Mouse (Mus musculus): ENCODE measurements at regions not wholly inside any gene's neighbourhood (a gene's known extent, or its start where the extent isn't known, plus 50 kb on each side); places are given as distances from the start of the nearest gene placed in this dataset.
A peak's percentile ranks its signal among the peaks of the same experiment; 100 is the strongest.

DNA sequence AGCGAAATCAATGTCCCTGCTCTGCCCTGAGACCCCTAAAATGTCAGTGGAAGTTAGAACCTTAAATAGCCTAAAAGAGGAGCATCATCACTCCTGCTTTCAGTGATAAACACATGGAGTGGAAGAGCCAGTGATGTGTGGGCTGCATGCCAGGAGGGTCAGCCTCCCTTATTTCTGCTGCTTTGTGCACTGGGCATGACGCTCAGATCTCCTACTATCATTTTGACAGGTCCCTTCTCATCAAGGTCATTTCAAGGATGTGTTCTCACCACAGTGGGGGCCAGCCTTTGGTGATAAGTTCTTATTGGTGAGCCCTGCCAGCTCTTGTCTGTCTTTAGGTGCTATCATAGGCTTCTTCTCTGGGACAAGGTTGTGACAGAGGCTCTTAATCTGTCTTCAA, 215.5 kb upstream of the Dynlrb2 start:
- DNase-seq = no peak

DNA sequence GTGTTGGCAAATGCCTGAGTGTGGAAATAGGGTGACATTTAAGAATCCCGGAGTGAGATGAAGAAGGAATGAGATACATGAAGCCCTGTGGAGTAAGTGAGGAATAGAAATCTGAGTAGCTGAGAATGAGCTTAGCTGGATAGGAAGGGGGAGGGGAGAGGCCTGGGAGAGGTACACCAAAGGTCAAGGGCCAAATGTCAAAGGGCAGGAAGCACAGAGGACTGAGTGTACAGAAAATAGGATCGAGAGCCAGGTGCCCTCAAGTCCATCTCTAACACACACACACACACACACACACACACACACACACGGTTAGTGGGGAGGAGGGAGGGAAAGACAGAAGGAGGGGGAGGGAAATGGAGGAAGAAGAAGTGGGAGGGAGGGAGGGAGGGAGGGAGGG, 220.8 kb upstream of the Dynlrb2 start:
- no peak for DNase-seq

DNA sequence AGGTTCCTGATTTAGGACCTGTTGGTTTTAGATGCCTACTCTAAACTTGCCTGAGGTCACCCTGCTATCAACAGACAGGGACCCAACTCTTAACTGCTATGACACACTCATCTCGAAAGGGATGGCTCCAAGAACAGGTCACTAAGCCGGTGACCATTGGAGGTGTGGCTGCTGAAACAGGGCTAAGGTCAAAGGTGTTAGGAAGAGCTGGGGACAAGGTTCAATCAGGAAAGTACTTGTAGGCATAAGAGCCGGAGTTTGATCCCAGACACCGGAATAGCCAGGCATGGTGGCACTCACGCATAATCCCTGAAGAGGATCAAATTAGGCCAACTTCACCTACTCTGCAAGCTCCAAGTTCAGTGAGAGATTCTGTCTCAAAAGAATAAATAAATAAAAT, 222.4 kb upstream of the Dynlrb2 start:
- no peak for DNase-seq

DNA sequence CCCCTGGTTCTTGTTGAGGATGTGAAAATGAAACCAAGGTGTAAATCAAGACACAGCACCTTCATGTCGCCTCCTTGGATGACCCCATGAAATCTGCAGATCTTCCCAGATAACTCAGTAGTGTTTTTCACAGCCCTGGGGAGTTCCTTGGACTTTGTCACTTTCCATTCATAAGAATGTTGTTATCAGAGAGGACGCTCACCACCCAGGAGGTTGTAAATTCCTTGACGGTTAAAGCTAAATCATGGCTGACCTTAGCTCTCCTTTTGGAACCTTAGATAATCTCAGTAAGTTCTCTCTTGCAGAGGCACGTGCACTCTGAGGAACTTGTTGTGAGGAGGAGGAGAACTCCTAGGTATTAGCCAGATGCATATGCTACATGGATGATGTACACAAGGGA, 229.8 kb upstream of the Dynlrb2 start:
- DNase-seq = no peak

DNA sequence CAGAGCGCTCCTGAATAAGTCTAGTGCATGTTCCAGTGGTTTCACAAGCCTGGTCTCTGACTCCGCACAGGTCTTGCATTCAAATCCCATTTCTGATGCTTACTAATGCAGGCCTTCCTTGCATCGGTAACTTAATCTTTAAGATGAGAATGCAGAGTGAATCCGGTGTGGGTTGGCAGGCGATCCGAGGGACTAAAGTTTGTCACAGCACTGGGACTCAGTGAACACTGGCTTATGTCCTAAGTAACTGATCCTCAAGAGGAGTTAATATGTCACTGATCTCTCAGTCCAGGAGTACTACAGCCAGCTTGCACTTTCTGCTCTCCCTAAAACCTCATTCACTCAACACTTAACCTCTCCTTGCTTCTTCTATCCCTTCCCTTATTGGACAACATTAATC, 233.5 kb upstream of the Dynlrb2 start:
- peak; percentile 12 for DNase-seq

DNA sequence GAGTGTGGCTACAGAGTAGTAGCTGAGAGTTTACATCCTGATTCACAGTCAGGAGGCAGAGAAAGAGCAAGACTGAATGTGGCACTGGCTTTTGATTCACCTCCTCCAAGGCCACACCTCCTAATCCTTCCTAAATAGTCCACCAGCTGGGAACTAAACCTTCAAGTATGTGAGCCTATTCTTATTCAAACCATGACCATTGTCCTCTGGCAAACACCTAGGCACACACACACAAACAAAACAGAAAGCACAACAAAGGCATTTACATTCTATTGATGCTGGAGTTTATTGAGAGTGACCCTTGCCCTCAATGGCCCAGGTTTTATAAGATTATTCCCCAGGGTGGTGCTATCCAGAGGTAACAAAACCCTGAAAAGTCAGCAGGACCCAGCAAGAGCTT, 235.4 kb upstream of the Dynlrb2 start:
- no peak for DNase-seq

DNA sequence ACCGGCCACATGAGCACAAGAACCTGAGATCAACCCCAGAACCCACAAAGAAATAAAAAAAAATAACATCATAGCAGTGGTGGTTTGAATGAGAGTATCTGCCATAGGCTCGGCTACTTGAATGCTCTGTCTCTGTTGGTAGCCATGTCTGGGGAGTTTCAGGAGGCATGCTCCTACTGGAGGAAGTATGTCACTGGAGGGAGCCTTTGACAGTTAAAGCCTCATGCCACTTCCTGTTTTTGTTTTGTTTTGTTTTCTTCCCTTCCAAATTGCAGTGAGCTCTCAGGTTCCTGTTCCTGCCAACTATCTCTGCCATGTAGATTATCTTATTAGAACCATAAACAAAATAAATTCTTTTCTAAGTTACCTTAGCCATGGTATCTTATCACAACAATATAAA, 236.1 kb upstream of the Dynlrb2 start:
- no peak for DNase-seq

DNA sequence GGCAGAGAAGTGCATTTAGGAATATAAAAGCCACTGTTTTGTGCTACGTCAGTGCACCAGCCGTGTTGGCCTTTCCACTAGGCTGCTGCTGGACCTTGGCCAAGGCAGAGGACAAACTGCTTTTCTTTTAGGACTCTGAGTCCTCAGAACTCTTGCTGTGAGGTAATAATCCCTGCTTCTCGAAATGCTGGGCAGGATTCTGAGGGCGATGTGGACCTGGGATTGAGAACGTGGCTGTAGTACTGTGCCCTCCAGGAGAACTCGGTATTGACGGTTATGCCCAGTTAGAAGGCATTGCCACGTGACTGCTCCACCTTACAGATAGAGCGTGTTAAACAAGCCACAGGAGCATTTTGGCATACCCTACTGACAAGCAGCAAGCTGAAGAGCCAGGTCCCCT, 236.6 kb upstream of the Dynlrb2 start:
- DNase-seq = peak; percentile 77

DNA sequence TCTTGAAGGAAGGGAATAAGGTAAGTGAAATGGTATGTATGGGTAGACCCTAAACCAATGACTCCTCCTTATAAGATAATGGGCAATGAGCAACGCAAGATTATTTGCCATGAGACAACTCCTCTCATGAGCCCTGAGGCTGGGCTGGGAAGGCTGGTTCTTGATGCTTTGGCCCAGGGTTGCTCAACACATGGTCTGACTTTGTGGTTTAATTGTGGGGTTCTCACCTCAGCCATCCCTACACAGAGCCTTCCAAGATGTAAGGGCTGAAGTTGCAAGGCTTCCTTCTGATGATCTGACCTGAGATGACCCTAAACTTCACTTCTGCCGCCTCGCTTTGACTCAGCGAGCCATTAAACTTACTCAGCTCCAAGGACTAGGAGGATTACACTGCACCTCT, 237.8 kb upstream of the Dynlrb2 start:
- no peak for DNase-seq

DNA sequence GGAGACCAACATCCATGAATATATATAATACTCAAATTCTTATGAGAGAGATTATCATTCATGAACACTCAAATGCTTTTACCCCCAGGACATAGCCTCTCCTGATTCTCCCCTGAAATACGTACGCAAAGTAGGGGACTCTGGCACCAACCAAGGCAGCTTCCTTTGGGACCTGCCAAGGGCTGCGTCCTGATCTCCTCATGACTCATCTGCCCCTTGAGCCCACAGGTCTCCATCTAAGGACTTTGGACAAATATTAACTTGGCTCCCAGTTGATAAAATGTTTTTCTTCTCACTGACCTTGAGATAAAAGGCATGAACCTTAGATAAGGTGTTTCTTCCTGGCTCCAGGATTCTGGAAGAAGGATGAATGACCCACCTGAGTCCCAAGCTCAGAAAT, 239.2 kb upstream of the Dynlrb2 start:
- DNase-seq = no peak

DNA sequence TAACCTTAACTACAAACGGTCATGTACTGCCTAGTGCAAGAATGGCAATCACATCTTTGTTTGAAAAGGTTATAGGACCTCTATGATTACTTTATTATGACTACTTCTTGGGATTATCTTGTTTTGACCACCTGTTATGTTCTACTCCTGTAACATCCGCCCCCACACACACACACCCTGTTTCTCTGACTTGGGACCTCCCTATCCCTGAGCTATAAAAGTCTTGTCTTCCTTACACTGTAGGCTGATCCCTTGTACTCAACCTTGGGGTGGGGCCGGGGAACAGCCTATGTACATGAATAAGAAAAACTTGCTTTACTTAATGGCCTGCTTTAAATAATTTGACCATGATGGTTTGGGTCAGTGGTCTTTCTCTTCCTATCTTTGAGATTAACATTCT, 240.7 kb upstream of the Dynlrb2 start:
- no peak for DNase-seq

DNA sequence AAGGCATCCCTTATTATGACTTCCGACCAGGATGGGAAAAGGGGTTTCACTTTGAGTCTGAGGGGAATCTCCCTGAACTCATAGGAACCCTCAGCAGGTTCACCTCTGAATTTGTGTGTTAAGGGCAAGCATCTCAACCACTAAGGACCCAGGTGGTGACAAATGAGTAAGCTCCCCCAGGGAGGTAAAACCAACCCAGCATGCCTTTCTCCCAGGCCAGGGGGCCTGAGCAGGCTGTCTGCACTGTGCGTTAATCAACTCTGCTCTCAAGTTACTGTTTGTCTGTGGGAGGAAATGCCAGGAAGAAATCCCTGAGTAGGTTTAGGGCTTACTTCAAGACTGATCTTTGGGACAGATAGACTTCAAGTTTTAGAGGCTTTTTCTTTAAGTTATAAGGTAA, 243.5 kb upstream of the Dynlrb2 start:
- DNase-seq = no peak

DNA sequence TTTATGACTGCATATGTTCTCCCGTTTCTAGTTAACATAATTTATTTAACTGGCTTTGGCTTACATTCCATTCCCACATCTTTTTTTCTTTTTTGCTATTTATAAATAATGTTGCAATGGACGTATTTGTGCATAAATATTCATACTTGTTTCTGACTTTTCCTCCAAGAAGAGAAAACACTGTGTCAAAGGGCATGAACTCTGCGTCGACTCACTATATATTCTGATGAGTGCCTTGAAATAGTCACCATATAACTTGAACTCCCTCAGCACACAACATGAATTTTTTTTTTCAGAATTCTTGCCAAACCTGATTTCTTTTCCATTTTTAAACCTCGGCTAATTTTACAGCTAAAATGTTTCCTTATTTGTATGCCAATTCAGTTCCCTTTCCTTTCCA, 249.4 kb upstream of the Dynlrb2 start:
- DNase-seq = peak; percentile 70

DNA sequence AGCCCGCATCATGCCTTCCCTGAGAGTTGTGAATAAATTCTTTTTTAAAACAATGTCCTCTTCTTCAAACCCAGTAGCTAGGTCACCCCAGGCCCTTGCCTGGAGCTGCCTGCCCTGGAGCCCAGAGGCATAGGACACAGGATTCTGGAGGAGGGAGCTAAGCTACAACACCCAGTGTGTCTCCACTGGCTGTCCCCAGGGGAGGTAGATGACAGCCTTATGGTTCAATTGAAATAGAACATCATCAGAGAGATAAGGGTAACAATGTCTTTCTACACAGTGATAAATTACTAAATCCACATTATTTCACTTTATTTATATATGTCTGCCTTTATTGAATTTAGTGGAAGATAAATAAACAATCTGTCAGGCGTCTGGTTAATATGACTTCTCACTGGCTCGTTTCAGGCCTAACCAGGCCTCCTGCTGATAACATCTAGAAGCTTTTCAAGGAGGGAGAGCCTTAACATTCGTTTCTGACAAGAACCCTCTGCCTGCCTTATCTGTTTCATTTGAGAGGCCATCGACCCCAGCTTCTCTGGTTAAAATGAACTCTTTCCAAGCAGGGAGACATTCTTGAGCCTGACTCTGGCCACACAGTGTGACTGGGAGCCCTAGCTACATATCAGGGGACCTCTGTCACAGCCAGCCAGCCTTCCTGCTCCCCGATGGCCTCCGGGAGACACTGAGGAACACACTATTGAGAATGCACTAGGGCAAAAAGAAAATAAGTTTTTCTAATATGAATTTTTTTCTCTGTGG, 252.1 kb upstream of the Dynlrb2 start:
- DNase-seq = peak; percentile 63

DNA sequence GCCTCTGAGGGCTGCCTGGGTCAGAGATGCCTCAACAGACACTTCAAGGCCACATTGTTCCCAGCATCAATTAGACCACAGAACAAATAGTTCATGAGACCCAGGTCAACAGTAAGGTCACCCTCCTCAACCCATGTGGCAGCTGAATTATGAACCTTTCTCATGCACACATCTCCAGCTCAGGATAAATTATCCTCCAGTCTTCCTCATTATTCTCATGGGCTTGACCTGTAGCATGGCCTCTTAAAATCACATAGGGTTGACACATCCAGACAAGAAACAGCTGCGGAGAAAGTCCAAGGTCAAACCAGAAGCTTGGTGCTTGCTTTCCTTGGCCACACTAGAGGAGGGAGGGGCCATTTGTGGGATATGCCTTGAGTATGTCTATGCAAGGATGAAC, 256.4 kb upstream of the Dynlrb2 start:
- peak; percentile 78 for DNase-seq

DNA sequence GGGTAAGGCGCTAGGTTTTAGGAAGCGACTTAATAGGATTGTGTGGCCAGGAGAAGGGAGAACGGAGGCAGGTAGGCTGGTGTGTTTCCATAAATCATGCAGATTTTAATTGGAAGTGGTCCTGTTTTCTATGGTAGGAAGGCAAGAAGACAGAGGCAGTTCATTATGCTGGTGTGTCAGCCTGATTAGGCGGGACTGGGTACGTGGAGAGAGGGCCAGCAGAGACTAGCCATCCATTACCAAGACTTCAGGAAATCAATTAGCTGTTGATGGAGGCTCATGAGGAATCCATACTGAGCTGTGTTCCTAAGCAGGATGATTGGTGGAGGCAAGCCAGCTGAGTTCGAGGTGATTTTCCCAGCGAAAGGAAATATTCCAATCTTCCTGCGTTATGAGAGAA, 261.3 kb upstream of the Dynlrb2 start:
- no peak for DNase-seq

DNA sequence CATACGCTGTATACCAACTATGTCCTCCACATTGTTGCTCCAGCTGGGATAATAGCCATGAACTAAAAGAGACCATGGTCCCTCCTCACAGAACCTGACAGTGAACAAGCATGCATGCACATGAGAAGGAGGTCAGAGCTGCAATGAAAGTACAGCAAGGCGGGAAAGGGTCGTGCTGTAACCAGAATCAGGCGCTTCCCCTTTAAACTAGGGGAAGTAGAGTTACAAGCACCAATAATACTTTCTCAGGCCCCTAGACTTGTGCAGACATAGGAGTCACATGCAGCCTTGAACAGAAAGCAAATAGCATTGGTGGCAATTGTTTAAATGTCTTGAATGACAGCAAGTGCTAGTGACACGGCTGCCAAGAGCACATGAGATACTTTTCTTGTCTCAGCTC, 261.8 kb upstream of the Dynlrb2 start:
- DNase-seq = no peak

DNA sequence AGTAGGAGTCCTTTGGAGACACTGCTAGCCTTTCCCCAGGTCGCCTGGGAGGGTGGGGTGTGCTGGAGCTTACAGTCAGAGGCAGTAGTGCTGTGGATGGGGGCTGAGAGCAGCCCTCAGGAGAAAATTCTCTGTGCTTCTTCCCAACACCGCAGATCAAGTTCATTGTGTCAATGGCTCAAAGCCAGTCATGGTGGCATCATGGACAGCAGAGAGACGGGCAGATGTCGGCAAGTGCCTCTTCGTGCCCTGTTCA, 262.9 kb upstream of the Dynlrb2 start:
- no peak for DNase-seq

DNA sequence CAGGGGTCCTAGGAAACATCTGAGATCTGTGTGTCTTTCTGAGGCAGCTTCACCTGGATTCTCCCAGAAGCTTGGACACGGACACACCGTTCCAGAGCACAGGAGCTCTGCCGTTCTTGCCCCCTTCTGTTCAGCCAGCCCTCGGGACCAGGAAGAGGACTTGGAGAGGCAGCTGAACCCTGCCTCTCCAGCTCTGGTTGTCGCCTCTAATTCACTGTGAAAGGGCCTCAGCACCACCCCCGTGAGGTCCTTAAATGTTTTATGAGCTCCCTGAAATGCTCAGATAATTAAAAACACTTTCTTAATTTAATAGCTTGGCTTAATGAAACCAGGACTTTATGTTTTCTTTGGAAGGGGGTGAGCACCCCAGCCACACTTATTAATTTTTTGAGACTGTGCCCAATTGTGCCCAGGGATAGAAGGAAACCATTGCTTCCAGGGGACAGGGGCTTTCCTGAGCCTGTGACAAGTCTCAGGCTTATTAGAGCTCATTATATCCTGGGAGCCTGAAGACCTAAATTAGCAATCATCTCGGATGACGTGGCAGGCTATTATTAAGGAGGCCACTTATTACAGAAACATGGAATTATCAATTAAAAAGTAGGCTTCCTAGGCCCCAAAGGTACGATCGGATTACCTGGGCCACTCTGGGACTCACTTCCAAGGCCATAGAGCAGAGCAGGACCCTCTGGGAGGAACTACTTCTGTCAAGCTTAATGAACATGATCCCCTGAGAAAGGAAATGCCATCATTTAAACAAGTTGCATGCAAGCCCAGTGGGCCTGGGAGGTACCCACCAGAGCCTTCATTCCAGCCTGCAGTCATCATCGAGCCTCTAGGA, 263.4 kb upstream of the Dynlrb2 start:
- DNase-seq = no peak

DNA sequence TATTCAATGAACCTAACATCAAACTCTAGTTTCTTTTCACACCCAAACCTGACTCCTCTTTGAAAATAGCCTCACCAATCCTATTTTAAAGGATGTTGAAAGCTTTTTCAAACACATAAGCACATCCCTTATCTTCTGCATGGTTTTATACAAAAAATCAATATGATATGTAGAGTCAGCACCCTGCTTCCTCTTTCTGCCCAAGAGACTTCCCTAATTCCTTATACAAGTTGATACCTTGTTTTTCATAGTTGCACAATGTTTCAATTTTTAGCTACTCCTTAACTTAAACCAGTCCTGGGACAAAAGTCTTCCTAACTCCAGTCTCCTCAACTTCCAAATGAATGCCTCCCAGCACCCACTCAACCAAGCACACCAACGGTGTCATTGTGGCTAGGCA, 266.1 kb upstream of the Dynlrb2 start:
- no peak for DNase-seq

DNA sequence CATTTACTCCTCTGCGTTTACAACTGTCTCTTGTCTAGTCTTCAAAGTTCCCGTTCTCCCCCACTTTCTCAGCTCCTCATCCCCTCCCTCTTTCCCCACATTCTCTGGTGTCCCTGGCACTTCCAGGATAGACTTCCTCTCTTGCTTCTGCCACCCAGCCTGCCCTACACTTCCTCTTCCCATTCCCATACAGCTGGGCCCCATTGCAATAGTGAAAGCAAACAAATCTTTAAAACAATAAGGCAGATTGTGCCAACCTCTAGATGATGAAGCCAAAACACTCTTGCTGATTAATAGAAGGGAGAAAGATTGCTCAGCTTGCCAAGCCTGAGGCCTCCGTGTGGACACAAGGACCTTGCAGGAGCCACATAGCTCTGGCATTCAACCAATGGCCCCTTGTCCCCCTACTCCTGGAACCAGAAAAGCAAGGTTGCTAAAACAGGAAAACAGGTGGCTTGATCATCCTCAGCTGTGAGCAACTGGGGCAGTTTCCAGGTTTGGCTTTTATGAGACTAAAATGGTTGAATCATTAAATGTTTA, 267.1 kb upstream of the Dynlrb2 start:
- no peak for DNase-seq

DNA sequence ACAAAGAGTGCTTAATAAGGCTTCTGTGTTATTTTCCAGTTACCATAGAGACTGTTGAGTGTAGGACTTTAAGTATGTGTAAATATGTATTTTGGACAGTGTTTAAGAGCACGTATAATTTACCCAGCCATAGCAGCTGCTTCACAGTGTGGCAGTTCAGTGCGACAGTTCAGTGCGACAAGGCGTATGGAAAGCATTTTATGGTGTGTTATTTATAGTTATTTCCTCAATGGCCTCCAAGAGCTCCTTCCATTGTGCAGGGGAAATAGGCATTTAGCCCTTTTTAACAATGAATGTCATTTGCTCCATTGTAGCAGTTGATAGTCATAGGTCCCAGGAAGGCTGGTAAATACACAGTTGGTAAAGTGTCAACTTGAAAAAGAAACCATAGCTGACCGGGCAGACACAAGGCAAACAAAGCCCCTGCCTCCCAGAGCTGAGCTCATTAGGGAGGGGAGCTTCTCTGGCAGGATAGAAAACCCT, 275.1 kb upstream of the Dynlrb2 start:
- DNase-seq = no peak

DNA sequence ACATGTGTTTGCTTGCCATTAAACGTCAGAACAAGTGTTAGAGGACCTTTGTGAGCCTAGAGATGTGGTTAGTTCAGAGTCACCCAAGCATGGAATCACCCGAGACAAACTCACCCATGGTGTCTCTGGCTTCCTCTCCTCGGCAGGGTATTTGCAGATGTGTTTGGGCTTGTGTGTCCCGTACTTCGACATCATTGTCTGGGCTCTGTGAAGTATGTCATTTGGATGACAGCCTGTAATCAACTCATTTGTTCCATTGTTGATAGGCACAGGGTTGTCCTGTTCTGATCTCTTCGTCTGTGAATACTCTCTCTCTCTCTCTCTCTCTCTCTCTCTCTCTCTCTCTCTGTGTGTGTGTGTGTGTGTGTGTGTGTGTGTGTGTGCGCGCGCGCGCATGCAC, 277.8 kb upstream of the Dynlrb2 start:
- DNase-seq = no peak

DNA sequence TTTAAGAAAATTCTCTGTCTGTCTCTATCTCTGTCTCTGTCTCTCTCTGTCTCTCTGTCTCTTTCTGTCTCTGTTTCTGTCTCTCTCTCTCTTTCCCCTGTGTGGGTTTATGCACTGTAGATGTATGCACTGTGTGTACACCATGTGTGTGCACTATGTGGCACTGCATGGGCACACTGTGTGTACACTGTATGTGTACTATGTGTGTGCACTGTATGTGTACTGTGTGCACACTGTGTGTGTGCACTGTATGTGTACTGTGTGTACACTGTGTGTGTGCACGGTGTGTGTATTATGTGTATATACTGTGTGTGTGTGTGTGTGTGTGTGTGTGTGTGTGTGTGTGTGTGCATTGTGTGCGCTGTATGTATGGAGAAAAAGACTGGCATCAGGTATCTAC, 281.5 kb upstream of the Dynlrb2 start:
- DNase-seq = no peak

All from kidney, postnatal 10 days (tissue).